Mouse (Mus musculus): ENCODE measurements around the gene Ppp1r15b.

DNA sequence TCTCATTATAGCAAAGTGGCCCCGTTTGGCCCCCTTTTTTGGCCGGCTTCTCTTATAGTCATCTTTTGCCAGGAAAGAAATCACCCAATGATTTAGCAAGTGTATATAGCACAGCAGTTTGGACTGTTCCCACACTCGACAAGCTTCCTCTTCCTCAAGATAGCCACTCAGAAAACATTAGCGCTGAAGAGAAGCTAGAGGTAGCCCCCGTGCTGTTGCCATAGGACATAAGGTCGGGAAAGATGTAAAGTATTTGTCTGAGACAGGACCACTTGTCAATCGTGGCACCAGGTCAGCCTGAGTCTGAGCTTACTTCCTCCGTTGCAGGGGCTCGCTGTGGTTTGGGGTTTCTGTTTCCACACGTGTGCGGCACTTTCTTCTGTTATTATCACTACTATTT, 34.2 kb downstream of the Ppp1r15b start:
- TF ChIP-seq CTCF (conservative IDR thresholded peaks at IDR 0.05 in 1 of 2, IDR thresholded peaks at IDR 0.05 in 1 of 2; ENCODE audit: low read depth in 2 of 2, low read length in 2 of 2) (no peak), NRF1 (IDR thresholded peaks at IDR 0.05; ENCODE audit: low read depth, low read length) (no peak)

All from CH12.LX (cell line).